Mouse (Mus musculus): ENCODE measurements around the gene Gm4969. TPM values are rescaled to one million over a fixed set of nuclear protein-coding genes. Genes with fewer than 3 reads are reported as not detected.
A peak's percentile ranks its signal among the peaks of the same experiment; 100 is the strongest.

Gene Gm4969
- polyA plus RNA-seq, 1 experiment from 2014 or later: 3.6 TPM

- H3K4me3 ChIP-seq: no peak overlapping the region
- H3K4me2 ChIP-seq (replicated peaks): no peak overlapping the region
- WGBS: 87% methylated on average over 1 of the region's 1 CpGs
- H3K9ac ChIP-seq (replicated peaks): no peak overlapping the region
- H3K27ac ChIP-seq (replicated peaks): no peak overlapping the region
- ATAC-seq (replicated peaks): no peak
- H3K36me3 ChIP-seq: no peaks in the 10 kb centered on the region
- no peaks in the 10 kb centered on the region for H3K27me3 ChIP-seq
- no peaks in the 10 kb centered on the region for H3K9me3 ChIP-seq
- peaks cover 14% of the 10 kb centered on the region for H3K4me1 ChIP-seq
These were observed 17.9 kb downstream of the Gm4969 start for GRCm38 (mm10) chr7:19100290-19100689.

GRCm38 (mm10) chr7:19098811-19099210, 19.4 kb downstream of the Gm4969 start:
- Histone ChIP-seq H3K4me1 (peaks cover 29% of the 10 kb centered on the region), H3K36me3 (no peaks in the 10 kb centered on the region), H3K27ac (replicated peaks) (no peak overlapping the region), H3K4me3 (no peak overlapping the region), H3K9ac (replicated peaks) (no peak overlapping the region), H3K27me3 (no peaks in the 10 kb centered on the region), H3K4me2 (replicated peaks) (no peak overlapping the region), H3K9me3 (no peaks in the 10 kb centered on the region)
- ATAC-seq (replicated peaks): no peak
- WGBS: 60% methylated on average over 7 of the region's 7 CpGs

- Histone ChIP-seq H3K4me1 (peaks cover 39% of the 10 kb centered on the region), H3K9ac (replicated peaks) (no peak overlapping the region), H3K27me3 (no peaks in the 10 kb centered on the region), H3K36me3 (no peaks in the 10 kb centered on the region), H3K9me3 (no peaks in the 10 kb centered on the region), H3K27ac (replicated peaks) (no peak overlapping the region), H3K4me3 (no peak overlapping the region), H3K4me2 (replicated peaks) (no peak overlapping the region)
- no peak for ATAC-seq (replicated peaks)
These were observed 20.3 kb downstream of the Gm4969 start for GRCm38 (mm10) chr7:19097863-19098262.

- Histone ChIP-seq H3K36me3 (no peaks in the 10 kb centered on the region), H3K9ac (replicated peaks) (no peak overlapping the region), H3K4me1 (peaks cover 45% of the 10 kb centered on the region), H3K4me3 (no peak overlapping the region), H3K4me2 (replicated peaks) (no peak overlapping the region), H3K9me3 (no peaks in the 10 kb centered on the region), H3K27ac (replicated peaks) (no peak overlapping the region), H3K27me3 (no peaks in the 10 kb centered on the region)
- WGBS: 81% methylated on average over 2 of the region's 2 CpGs
- ATAC-seq (replicated peaks): no peak
These were observed 21.0 kb downstream of the Gm4969 start for GRCm38 (mm10) chr7:19097217-19097616.

- Histone ChIP-seq H3K36me3 (0 out of 2 replicates have a peak, but pooled peaks cover 3% of the 10 kb centered on the region), H3K9me3 (no peaks in the 10 kb centered on the region), H3K27ac (replicated peaks) (no peak overlapping the region), H3K27me3 (no peaks in the 10 kb centered on the region), H3K9ac (replicated peaks) (peak overlapping the region; percentile 63; the same call in 1 of the 2 replicates), H3K4me1 (peaks cover 46% of the 10 kb centered on the region), H3K4me3 (peak overlapping the region; percentile 59), H3K4me2 (replicated peaks) (peak overlapping the region; percentile 99)
- 55% methylated on average over 5 of the region's 5 CpGs for WGBS
- ATAC-seq (replicated peaks): no peak
These were observed 21.7 kb downstream of the Gm4969 start for GRCm38 (mm10) chr7:19096421-19096976.

GRCm38 (mm10) chr7:19095751-19096110, 22.4 kb downstream of the Gm4969 start:
- H3K4me1 ChIP-seq: peaks cover 46% of the 10 kb centered on the region
- under 1% methylated on average over 19 of the region's 19 CpGs for WGBS

GRCm38 (mm10) chr7:19094826-19095750, 23.1 kb downstream of the Gm4969 start:
- Histone ChIP-seq H3K9me3 (no peaks in the 10 kb centered on the region), H3K9ac (replicated peaks) (peak overlapping the region; percentile 63), H3K4me2 (replicated peaks) (peak overlapping the region; percentile 99), H3K36me3 (peaks cover 10% of the 10 kb centered on the region; the same call in 1 of the 2 replicates), H3K27ac (replicated peaks) (peak overlapping the region; percentile 76), H3K4me3 (peak overlapping the region; percentile 59), H3K4me1 (peaks cover 46% of the 10 kb centered on the region), H3K27me3 (no peaks in the 10 kb centered on the region)
- ATAC-seq (replicated peaks): peak; percentile 11; the same call in 1 of the 2 replicates
- WGBS: under 1% methylated on average over 82 of the region's 87 CpGs

More at GRCm38 (mm10) chr7:19095751-19096110, 22.4 kb downstream of the Gm4969 start:
- H3K36me3 ChIP-seq: peaks cover 6% of the 10 kb centered on the region; the same call in 1 of the 2 replicates
- peak overlapping the region; percentile 63 for H3K9ac ChIP-seq (replicated peaks)
- H3K9me3 ChIP-seq: no peaks in the 10 kb centered on the region
- peak overlapping the region; percentile 59 for H3K4me3 ChIP-seq
- H3K27ac ChIP-seq (replicated peaks): peak overlapping the region; percentile 27
- peak overlapping the region; percentile 99 for H3K4me2 ChIP-seq (replicated peaks)
- 0 out of 2 replicates have a peak, but pooled peaks have one; percentile 2 for ATAC-seq (replicated peaks)
- H3K27me3 ChIP-seq: no peaks in the 10 kb centered on the region

GRCm38 (mm10) chr7:19094471-19094825, 23.7 kb downstream of the Gm4969 start, which contains the start of gene Six5:
TSS of gene Six5 (plus strand) at chr7:19094594.
- 0% methylated on average over 16 of the region's 36 CpGs for WGBS
- H3K4me1 ChIP-seq: peaks cover 46% of the 10 kb centered on the region
- ATAC-seq (replicated peaks): peak; percentile 1
- H3K9ac ChIP-seq (replicated peaks): peak within 1 kb of the TSS; percentile 63
- H3K27ac ChIP-seq (replicated peaks): peak within 1 kb of the TSS; percentile 76
- H3K4me3 ChIP-seq: peak within 1 kb of the TSS; percentile 59
- no peaks in the 10 kb centered on the region for H3K9me3 ChIP-seq
- H3K27me3 ChIP-seq: no peaks in the 10 kb centered on the region
- H3K4me2 ChIP-seq (replicated peaks): peak within 1 kb of the TSS; percentile 99
- peaks cover 10% of the 10 kb centered on the region; the same call in 1 of the 2 replicates for H3K36me3 ChIP-seq

- peak; percentile 56 for ATAC-seq (replicated peaks)
These were observed 24.4 kb downstream of the Gm4969 start for GRCm38 (mm10) chr7:19093537-19094385.

GRCm38 (mm10) chr7:19093174-19093521, 25.0 kb downstream of the Gm4969 start:
- Histone ChIP-seq H3K27me3 (no peaks in the 10 kb centered on the region), H3K4me1 (peaks cover 46% of the 10 kb centered on the region), H3K9me3 (no peaks in the 10 kb centered on the region), H3K27ac (replicated peaks) (peak overlapping the region; percentile 49; the same call in 1 of the 2 replicates), H3K36me3 (peaks cover 18% of the 10 kb centered on the region), H3K4me2 (replicated peaks) (peak overlapping the region; percentile 99), H3K9ac (replicated peaks) (no peak overlapping the region), H3K4me3 (peak overlapping the region; percentile 59)
- WGBS: under 1% methylated on average over 14 of the region's 15 CpGs
- ATAC-seq (replicated peaks): peak; percentile 47

More at GRCm38 (mm10) chr7:19093537-19094385, 24.4 kb downstream of the Gm4969 start:
- Histone ChIP-seq H3K27me3 (no peaks in the 10 kb centered on the region), H3K36me3 (peaks cover 12% of the 10 kb centered on the region), H3K9me3 (no peaks in the 10 kb centered on the region), H3K4me3 (peak overlapping the region; percentile 59), H3K4me2 (replicated peaks) (peak overlapping the region; percentile 99), H3K4me1 (peaks cover 46% of the 10 kb centered on the region), H3K9ac (replicated peaks) (peak overlapping the region; percentile 63), H3K27ac (replicated peaks) (peak overlapping the region; percentile 76)
- WGBS: under 1% methylated on average over 45 of the region's 45 CpGs

GRCm38 (mm10) chr7:19092381-19093173, 25.6 kb downstream of the Gm4969 start:
- ATAC-seq (replicated peaks): peak; percentile 57
- Histone ChIP-seq H3K9me3 (no peaks in the 10 kb centered on the region), H3K4me3 (peak overlapping the region; percentile 59), H3K9ac (replicated peaks) (no peak overlapping the region; the same call in 1 of the 2 replicates), H3K4me2 (replicated peaks) (peak overlapping the region; percentile 99), H3K36me3 (peaks cover 24% of the 10 kb centered on the region), H3K27ac (replicated peaks) (peak overlapping the region; percentile 49; the same call in 1 of the 2 replicates), H3K4me1 (peaks cover 46% of the 10 kb centered on the region), H3K27me3 (no peaks in the 10 kb centered on the region)
- 5% methylated on average over 38 of the region's 38 CpGs for WGBS
